9 mouse cellular contexts compared by ENCODE assay signal in the genomic region with DNA sequence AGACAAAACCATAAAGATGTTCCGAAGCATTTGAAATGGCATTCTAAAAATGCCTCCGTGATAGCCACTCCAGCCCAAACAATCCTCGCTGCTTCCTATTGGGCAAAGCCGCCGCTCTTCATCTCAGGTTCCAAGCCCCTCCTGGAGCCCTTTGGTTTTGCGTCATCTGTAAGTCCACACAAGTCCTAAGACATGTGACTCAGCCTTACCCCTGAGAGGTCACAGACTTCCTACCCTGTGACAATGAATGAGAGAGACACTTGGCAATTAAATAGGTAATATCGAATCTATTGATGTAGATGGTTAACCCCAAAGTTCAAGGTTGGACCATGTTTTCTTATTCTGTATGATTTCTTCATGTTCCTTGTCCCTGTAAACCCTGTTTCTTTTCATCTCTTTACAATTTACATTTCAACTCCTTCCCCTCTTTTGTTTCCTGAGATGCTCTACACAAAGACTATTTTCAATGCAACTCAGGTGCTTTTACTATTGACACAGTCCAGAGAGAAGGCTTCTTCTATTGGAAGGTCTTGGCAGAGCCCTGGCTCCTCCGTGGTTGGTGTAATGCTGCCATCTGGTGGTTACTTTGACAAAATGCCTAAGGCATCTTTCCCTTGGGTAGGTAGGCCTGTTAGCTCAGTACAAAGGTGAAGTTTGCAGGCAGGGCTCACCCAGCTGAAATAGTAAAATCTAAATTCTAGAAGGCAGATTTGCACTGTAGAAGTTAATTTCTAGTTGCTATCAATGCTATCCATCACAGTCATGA.
A peak's percentile ranks its signal among the peaks of the same experiment; 100 is the strongest.
DNase-seq lines count a peak whose midpoint lies in the region; ATAC-seq and TF ChIP-seq lines count a peak whose summit lies in the region.
"Had no signal": no experiment of that assay in that cellular context is flagged by ENCODE, and none has a peak within 500 bp of the region (broad histone marks: within the 10 kb centered on the region; RNA-seq: fewer than 3 reads in every experiment).

No protein-coding gene starts in this region.

- 59% methylated on average over 8 of the region's 8 CpGs for WGBS in heart, embryonic 16.5 days
- WGBS in liver, embryonic 14.5 days (ENCODE audit: insufficient replicate concordance) = 60% methylated on average over 8 of the region's 8 CpGs
- 77% methylated on average over 8 of the region's 8 CpGs for WGBS in neural tube, embryonic 14.5 days

- no peaks in the 10 kb centered on the region for H3K79me2 ChIP-seq in CH12.LX (replicated peaks; ENCODE audit: control insufficient read depth, extremely low read depth, insufficient read depth, poor library complexity, severe bottlenecking)

- no peak overlapping the region for H3K4me3 ChIP-seq in CH12.LX (replicated peaks in 1 of 3; ENCODE audit: low read depth in 2 of 3, low read length in 2 of 3, poor library complexity in 1 of 3)
- H3K4me3 ChIP-seq in heart, embryonic 16.5 days (ENCODE audit: low read length) = no peak overlapping the region
- H3K4me3 ChIP-seq in liver, embryonic 14.5 days (ENCODE audit: insufficient read depth in 1 of 2, low read depth in 2 of 2, low read length in 2 of 2) = no peak overlapping the region
- no peak overlapping the region for H3K4me3 ChIP-seq in neural tube, embryonic 14.5 days (ENCODE audit: low read depth, low read length)
- H3K4me3 ChIP-seq: heart, embryonic 13.5 days had no signal

- TF ChIP-seq POLR2A in CH12.LX (IDR thresholded peaks at IDR 0.05; ENCODE audit: low read depth, low read length) = no peak

- H3K9ac ChIP-seq in CH12.LX (ENCODE audit: insufficient read depth, low read depth) = no peak overlapping the region
- no peak overlapping the region for H3K9ac ChIP-seq in heart, embryonic 16.5 days (ENCODE audit: low read length)
- H3K9ac ChIP-seq in liver, embryonic 14.5 days (replicated peaks) = no peak overlapping the region
- H3K9ac ChIP-seq in neural tube, embryonic 14.5 days (replicated peaks; ENCODE audit: low read depth, low read length) = no peak overlapping the region
- H3K9ac ChIP-seq: heart, embryonic 13.5 days had no signal

- no peak overlapping the region for H3K4me2 ChIP-seq in CH12.LX (ENCODE audit: insufficient read depth, low read depth, poor library complexity, severe bottlenecking)
- no peak overlapping the region for H3K4me2 ChIP-seq in heart, embryonic 16.5 days (ENCODE audit: low read depth, low read length)
- H3K4me2 ChIP-seq in liver, embryonic 14.5 days (ENCODE audit: low read depth) = no peak overlapping the region
- no peak overlapping the region for H3K4me2 ChIP-seq in neural tube, embryonic 14.5 days (ENCODE audit: low read depth, low read length)
- H3K4me2 ChIP-seq: heart, embryonic 13.5 days had no signal

- H3K27me3 ChIP-seq in CH12.LX (replicated peaks) = no peaks in the 10 kb centered on the region
- no peaks in the 10 kb centered on the region for H3K27me3 ChIP-seq in heart, embryonic 16.5 days (ENCODE audit: control insufficient read depth, insufficient read depth, low read length)
- no peaks in the 10 kb centered on the region for H3K27me3 ChIP-seq in liver, embryonic 14.5 days (ENCODE audit: control insufficient read depth, insufficient read depth, low read length)
- H3K27me3 ChIP-seq in neural tube, embryonic 14.5 days (ENCODE audit: control insufficient read depth, insufficient read depth, low read length) = no peaks in the 10 kb centered on the region
- H3K27me3 ChIP-seq: heart, embryonic 13.5 days had no signal

- in situ Hi-C loops in CH12.LX (cut with MboI; ENCODE audit: low pct_ligation_motif_present, low pct_unique_long_range_greater_than_20kb, low sequenced_read_pairs) = no loop called here

- TF ChIP-seq CTCF in CH12.LX (conservative IDR thresholded peaks at IDR 0.05 in 1 of 2, IDR thresholded peaks at IDR 0.05 in 1 of 2; ENCODE audit: low read depth in 2 of 2, low read length in 2 of 2) = peak; percentile 49 to 84
- TF ChIP-seq CTCF in liver, embryonic 14.5 days (IDR thresholded peaks at IDR 0.05; ENCODE audit: low read depth) = peak; percentile 75

- no peaks in the 10 kb centered on the region for H3K4me1 ChIP-seq in CH12.LX (ENCODE audit: control insufficient read depth in 1 of 2, insufficient read depth in 2 of 2)
- H3K4me1 ChIP-seq in heart, embryonic 16.5 days (ENCODE audit: control insufficient read depth, insufficient read depth, low read length) = no peaks in the 10 kb centered on the region
- no peaks in the 10 kb centered on the region for H3K4me1 ChIP-seq in liver, embryonic 14.5 days (replicated peaks; ENCODE audit: control insufficient read depth in 2 of 2, insufficient read depth in 2 of 2, low read length in 1 of 2)
- H3K4me1 ChIP-seq in neural tube, embryonic 14.5 days (ENCODE audit: control insufficient read depth, insufficient read depth, low read length) = no peaks in the 10 kb centered on the region
- H3K4me1 ChIP-seq: heart, embryonic 13.5 days had no signal

- no peak for TF ChIP-seq EP300 in CH12.LX (IDR thresholded peaks at IDR 0.05; ENCODE audit: low read length)
- TF ChIP-seq EP300 in liver, embryonic 14.5 days (IDR thresholded peaks at IDR 0.05; ENCODE audit: low read depth) = no peak

- no peak overlapping the region for H3K27ac ChIP-seq in CH12.LX (ENCODE audit: insufficient read depth, low read depth)
- no peak overlapping the region for H3K27ac ChIP-seq in heart, embryonic 16.5 days (ENCODE audit: low read length)
- no peak overlapping the region for H3K27ac ChIP-seq in liver, embryonic 14.5 days
- no peak overlapping the region for H3K27ac ChIP-seq in neural tube, embryonic 14.5 days (ENCODE audit: low read depth, low read length)
- H3K27ac ChIP-seq: heart, embryonic 13.5 days had no signal

- H3K9me3 ChIP-seq in CH12.LX (replicated peaks; ENCODE audit: low read length) = no peaks in the 10 kb centered on the region
- no peaks in the 10 kb centered on the region for H3K9me3 ChIP-seq in heart, embryonic 16.5 days (replicated peaks; ENCODE audit: control insufficient read depth, low read length)
- no peaks in the 10 kb centered on the region for H3K9me3 ChIP-seq in liver, embryonic 14.5 days (ENCODE audit: control insufficient read depth, low read length)
- no peaks in the 10 kb centered on the region for H3K9me3 ChIP-seq in neural tube, embryonic 14.5 days (ENCODE audit: control insufficient read depth, low read length)
- H3K9me3 ChIP-seq: heart, embryonic 13.5 days had no signal

- dilution Hi-C loops in CH12.LX (cut with MboI; ENCODE audit: extremely low pct_ligation_motif_present, extremely low pct_unique_long_range_greater_than_20kb, low sequenced_read_pairs) = no loop called here

- no peaks in the 10 kb centered on the region for H3K36me3 ChIP-seq in CH12.LX (replicated peaks in 1 of 2; ENCODE audit: control insufficient read depth in 1 of 2, insufficient read depth in 1 of 2, low read length in 1 of 2)
- H3K36me3 ChIP-seq in heart, embryonic 16.5 days (ENCODE audit: control insufficient read depth, insufficient read depth) = no peaks in the 10 kb centered on the region
- H3K36me3 ChIP-seq in liver, embryonic 14.5 days (replicated peaks; ENCODE audit: control insufficient read depth, insufficient read depth, low read depth) = no peaks in the 10 kb centered on the region
- no peaks in the 10 kb centered on the region for H3K36me3 ChIP-seq in neural tube, embryonic 14.5 days (ENCODE audit: control insufficient read depth, insufficient read depth, low read length)
- H3K36me3 ChIP-seq: heart, embryonic 13.5 days had no signal

- peak; percentile 70 for DNase-seq in CH12.LX (ENCODE audit: extremely low read depth)
- peak; percentile 38 to 85 for DNase-seq in adrenal gland, adult (ENCODE audit: inconsistent age in 2 of 2, low spot score in 1 of 2)
- peak; percentile 86 for DNase-seq in embryo, embryonic 10.5 days (ENCODE audit: low spot score)
- peak; percentile 54 to 59 for DNase-seq in kidney, postnatal 25 days
- DNase-seq in liver, embryonic 14.5 days (ENCODE audit: low read depth in 3 of 3, low spot score in 3 of 3) = peak in 2 of 3 experiments; percentile 3 to 9

- ATAC-seq in heart, embryonic 16.5 days (replicated peaks; ENCODE audit: extremely low read depth, insufficient read depth, low FRiP score) = peak; percentile 45; the same call in 1 of the 2 replicates
- no peak for ATAC-seq in liver, embryonic 14.5 days (ENCODE audit: insufficient read depth)
- peak; percentile 95 for ATAC-seq in neural tube, embryonic 14.5 days (ENCODE audit: low read depth)
- no peak for ATAC-seq in activated CD4-positive, CD25-positive, alpha-beta regulatory T cell, adult 4 months

- peak; percentile 89 for TF ChIP-seq RAD21 in CH12.LX (IDR thresholded peaks at IDR 0.05; ENCODE audit: low read depth, low read length)

TF ChIP-seq in CH12.LX, 34 proteins besides CTCF, POLR2A, EP300 and RAD21:
- no peak for TF ChIP-seq MAX (IDR thresholded peaks at IDR 0.05; ENCODE audit: low read length)
- peak; percentile 20; the same call in 1 of the 2 replicates for TF ChIP-seq ZC3H11A (IDR thresholded peaks at IDR 0.05; ENCODE audit: low read depth, low read length)
- TF ChIP-seq SMC3 (IDR thresholded peaks at IDR 0.05; ENCODE audit: low read depth, low read length) = peak; percentile 83

Comparison
In these comparisons a context has a peak if more than half of its experiments do, and no peak if none do; other contexts are left out.
1. DNase-seq: peak in every context shown above with its lines; median percentile 86 in embryo, embryonic 10.5 days; 70 in CH12.LX; 62 in adrenal gland, adult; 56 in kidney, postnatal 25 days; 6 in liver, embryonic 14.5 days.
2. ATAC-seq: peak in heart, embryonic 16.5 days (single experiment) and neural tube, embryonic 14.5 days (single experiment); none in liver, embryonic 14.5 days (single experiment) and activated CD4-positive, CD25-positive, alpha-beta regulatory T cell, adult 4 months (single experiment).